Mouse (Mus musculus) G1E (cell line): Measurements from ENCODE around the gene Ankra2. TPM values are rescaled to one million over a fixed set of nuclear protein-coding genes. Genes with fewer than 3 reads are reported as not detected.

Experiments
- ATAC-seq: 2 replicates; pipeline ENCODE4 v1.8.0; 2016; ENCODE audit warnings: mild to moderate bottlenecking; ENCODE audit not compliant: insufficient number of reproducible peaks, poor library complexity, low FRiP score, severe bottlenecking; ENCODE audit errors: extremely low read depth
- DNase-seq: peaks from one replicate; pipeline ENCODE4 v3.0.0; 2012; ENCODE audit warnings: low spot score
- H3K27me3 ChIP-seq: 2 replicates; pipeline ENCODE4 v1.6.1; 2012; ENCODE audit warnings: mild to moderate bottlenecking, low read length, inconsistent platforms; ENCODE audit not compliant: insufficient read depth
- H3K36me3 ChIP-seq: replicated peaks from 2 replicates; pipeline ENCODE3; 2012; ENCODE audit warnings: mild to moderate bottlenecking, inconsistent platforms
- H3K4me1 ChIP-seq: 2 replicates; pipeline ENCODE4 v1.6.1; 2012; ENCODE audit warnings: low read depth, low read length, inconsistent platforms, mixed read lengths; ENCODE audit not compliant: insufficient read depth
- H3K4me3 ChIP-seq: 2 replicates; pipeline ENCODE4 v1.5.1; 2012; ENCODE audit warnings: low read depth, mild to moderate bottlenecking, inconsistent platforms, low read length, moderate library complexity, mixed read lengths
- H3K9me3 ChIP-seq: replicated peaks from 2 replicates; pipeline ENCODE4 v1.6.1; 2012; ENCODE audit warnings: inconsistent platforms
- CTCF ChIP-seq: IDR thresholded peaks from 2 replicates; pipeline ENCODE4 v1.5.1; 2012; ENCODE audit warnings: low read depth, low read length, inconsistent platforms, mixed read lengths
- GATA1 ChIP-seq: IDR thresholded peaks from 2 replicates; pipeline ENCODE4 v1.6.1; 2012; ENCODE audit warnings: borderline replicate concordance, low read length, inconsistent platforms, mixed read lengths
- GATA2 ChIP-seq: IDR thresholded peaks from 2 replicates; pipeline ENCODE4 v1.6.1; 2012; ENCODE audit warnings: low read depth, low read length, inconsistent platforms, borderline replicate concordance
- POLR2AphosphoS5 ChIP-seq: IDR thresholded peaks from 2 replicates; pipeline ENCODE4 v1.6.1; 2012; ENCODE audit warnings: low read depth, low read length, inconsistent platforms; ENCODE audit not compliant: insufficient replicate concordance
- TAL1 ChIP-seq: conservative IDR thresholded peaks from 2 replicates; pipeline ENCODE4 v1.6.1; 2012; ENCODE audit warnings: low read depth, low read length, inconsistent platforms, mixed read lengths
- polyA plus RNA-seq: library from polyadenylated mRNA; stranded (reverse); fragments of >175 nt; gene quantifications from 2 replicates; pipeline ENCODE4 v1.2.3, GENCODE M21; 2012
- total RNA-seq, 2 experiments: library from RNA; stranded (forward) in 1 of 2; stranded (reverse) in 1 of 2; fragments of 200-1000 nt in 1 of 2; fragments of >200 nt in 1 of 2; fragmentation: Nextera tagmentation in 1 of 2; gene quantifications; 2 replicates each; pipeline ENCODE4 v1.2.3; 2014 to 2017

Gene Ankra2
- total and polyA plus RNA-seq, 3 experiments = 16.3 to 53.0 (median 29.0) TPM

DNA sequence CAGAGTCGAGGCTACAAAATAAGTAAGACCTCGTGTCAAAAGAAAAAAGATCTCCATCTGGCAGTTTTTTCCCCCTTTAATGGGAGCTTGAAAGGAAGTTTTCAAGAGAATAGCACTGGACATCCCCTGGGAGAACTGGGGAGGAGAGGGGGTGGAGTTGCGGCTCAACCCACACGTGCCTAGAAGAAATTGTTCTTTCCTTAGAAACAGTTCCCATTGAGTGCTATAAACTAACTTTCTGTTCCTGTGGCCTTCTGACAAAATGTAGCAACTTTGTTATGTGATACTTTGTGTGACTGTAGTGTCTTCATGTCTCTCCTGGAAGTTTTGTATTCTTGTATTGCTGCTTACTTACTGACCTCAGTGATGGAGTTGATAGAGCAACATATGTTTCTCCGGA lies 1.2 kb downstream of the Ankra2 start:
- peaks cover 25% of the 10 kb centered on the region for H3K4me1 ChIP-seq
- H3K4me3 ChIP-seq = peak overlapping the region; percentile 94
- H3K9me3 ChIP-seq = no peaks in the 10 kb centered on the region
- H3K36me3 ChIP-seq = peaks cover 53% of the 10 kb centered on the region
- TF ChIP-seq POLR2AphosphoS5 = no peak
- TF ChIP-seq GATA2 = no peak
- no peak for TF ChIP-seq CTCF
- TF ChIP-seq GATA1 = no peak
- no peak for TF ChIP-seq TAL1
- H3K27me3 ChIP-seq = no peaks in the 10 kb centered on the region
- ATAC-seq (no peak), DNase-seq (peak; percentile 14)

DNA sequence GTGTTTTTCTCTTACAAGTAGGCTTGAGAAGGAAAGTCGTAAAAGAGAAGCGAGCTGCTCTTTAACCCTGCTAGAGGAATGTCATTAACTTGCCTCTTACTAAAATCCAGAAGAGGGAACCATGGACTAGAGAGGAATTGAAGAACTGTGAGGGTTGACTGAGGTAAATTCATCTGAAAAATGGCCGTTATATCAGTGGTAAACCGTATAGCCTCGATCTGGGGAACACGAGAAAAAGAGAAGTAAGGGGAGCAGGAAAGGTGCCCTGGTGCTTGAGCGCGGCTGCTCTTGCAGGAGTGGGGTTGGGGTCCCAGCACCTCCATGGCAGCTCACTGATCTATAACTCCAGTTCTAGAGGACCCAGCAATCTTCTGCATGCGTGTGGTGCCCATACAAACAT lies 11.1 kb downstream of the Ankra2 start:
- TF ChIP-seq GATA1 (no peak), TAL1 (no peak), GATA2 (no peak), POLR2AphosphoS5 (no peak), CTCF (no peak)
- Histone ChIP-seq H3K4me3 (no peak overlapping the region), H3K9me3 (no peaks in the 10 kb centered on the region), H3K4me1 (peaks cover 34% of the 10 kb centered on the region), H3K36me3 (peaks cover 64% of the 10 kb centered on the region), H3K27me3 (no peaks in the 10 kb centered on the region)
- ATAC-seq = no peak
- DNase-seq = no peak

DNA sequence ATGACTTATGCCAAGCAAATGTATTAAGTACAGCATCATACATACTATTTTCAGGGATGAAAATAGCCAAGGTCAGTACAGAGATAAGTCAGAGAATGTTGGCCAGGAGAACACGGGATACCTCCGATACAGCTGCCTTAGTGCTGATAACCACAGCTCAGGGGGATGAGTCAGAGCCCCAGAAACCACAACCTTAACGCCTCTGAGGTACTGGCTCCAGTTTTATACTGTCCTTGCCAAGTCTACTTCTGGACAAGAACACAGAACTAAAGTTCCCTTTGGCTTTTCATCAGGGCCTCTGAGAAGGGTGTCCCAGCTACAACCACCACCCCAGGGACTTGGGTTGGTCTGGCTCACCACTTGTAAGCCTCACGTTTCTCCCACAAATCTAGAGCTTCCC lies 12.8 kb downstream of the Ankra2 start:
- Histone ChIP-seq H3K9me3 (no peaks in the 10 kb centered on the region), H3K4me3 (no peak overlapping the region), H3K36me3 (peaks cover 52% of the 10 kb centered on the region), H3K27me3 (no peaks in the 10 kb centered on the region), H3K4me1 (peaks cover 34% of the 10 kb centered on the region)
- ATAC-seq (peak; percentile 98), DNase-seq (peak; percentile 64)
- no peak for TF ChIP-seq POLR2AphosphoS5
- peak; percentile 77 for TF ChIP-seq TAL1
- no peak for TF ChIP-seq GATA1
- no peak for TF ChIP-seq GATA2

DNA sequence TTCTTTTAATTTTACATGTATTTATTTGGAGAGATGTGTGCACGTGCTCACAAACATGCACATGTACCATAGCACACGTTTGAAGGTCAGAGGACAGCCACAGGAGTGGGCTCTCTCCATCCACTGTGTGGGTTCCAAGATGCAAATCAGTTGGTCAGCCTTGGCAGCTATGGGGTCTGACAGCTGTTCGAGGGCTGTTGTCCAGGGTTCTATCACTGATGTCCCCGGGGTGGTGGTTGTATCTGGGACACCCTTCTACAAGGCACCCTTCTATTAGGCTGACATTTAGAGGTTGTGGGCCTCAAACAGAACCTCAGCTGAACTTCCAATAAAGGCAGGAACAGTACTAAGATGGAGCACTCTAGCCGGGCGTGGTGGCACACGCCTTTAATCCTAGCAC lies 13.4 kb downstream of the Ankra2 start:
- no peaks in the 10 kb centered on the region for H3K9me3 ChIP-seq
- no peak for TF ChIP-seq CTCF
- no peak for TF ChIP-seq GATA1
- TF ChIP-seq TAL1 = no peak
- no peak for TF ChIP-seq POLR2AphosphoS5
- TF ChIP-seq GATA2 = no peak
- no peak overlapping the region; the same call in 1 of the 2 replicates for H3K4me3 ChIP-seq
- H3K27me3 ChIP-seq = peaks cover 3% of the 10 kb centered on the region; the same call in 1 of the 2 replicates
- peaks cover 34% of the 10 kb centered on the region for H3K4me1 ChIP-seq
- no peak for ATAC-seq
- no peak for DNase-seq
- H3K36me3 ChIP-seq = peaks cover 45% of the 10 kb centered on the region

DNA sequence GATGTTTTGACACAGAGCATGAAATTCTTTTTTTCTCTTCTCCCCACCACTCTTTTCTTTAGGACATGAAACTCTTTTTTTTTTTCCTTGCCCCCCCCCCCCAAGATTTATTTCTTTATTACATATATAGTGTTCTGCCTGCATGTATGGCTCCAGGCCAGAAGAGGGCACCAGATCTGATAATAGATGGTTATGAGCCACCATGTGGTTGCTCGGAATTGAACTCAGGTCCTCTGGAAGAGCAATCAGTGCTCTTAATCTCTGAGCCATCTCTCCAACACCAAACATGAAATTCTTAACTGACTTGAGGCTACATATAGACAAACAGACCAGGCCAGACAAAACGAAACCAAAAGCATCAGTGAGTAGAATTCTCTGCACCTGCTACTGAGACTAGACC lies 14.6 kb downstream of the Ankra2 start:
- ATAC-seq (no peak), DNase-seq (no peak)
- Histone ChIP-seq H3K36me3 (peaks cover 33% of the 10 kb centered on the region), H3K4me3 (no peak overlapping the region; the same call in 1 of the 2 replicates), H3K27me3 (peaks cover 3% of the 10 kb centered on the region; the same call in 1 of the 2 replicates), H3K9me3 (no peaks in the 10 kb centered on the region), H3K4me1 (peaks cover 34% of the 10 kb centered on the region)
- TF ChIP-seq GATA1 = no peak

DNA sequence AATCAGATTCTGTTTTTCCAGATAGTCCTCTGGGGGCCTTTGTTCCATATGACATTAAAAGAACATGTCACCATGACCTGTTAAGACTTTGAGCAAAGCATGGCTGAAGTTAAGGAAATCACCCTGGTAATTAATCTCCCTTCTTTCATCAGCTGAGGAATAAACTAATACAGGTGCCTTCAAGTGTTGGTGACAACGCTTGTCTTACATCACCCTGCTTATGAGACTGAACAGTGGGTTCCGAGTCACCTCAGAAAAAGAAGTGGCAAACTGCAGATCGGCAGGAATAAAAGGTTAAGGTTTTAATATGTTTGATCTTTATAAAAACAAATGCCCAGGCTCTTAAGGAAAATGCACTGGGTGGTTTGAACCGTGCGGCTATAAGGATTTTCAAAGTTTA lies 16.8 kb downstream of the Ankra2 start, which contains the start of gene Gm21976:
Gene Gm21976, plus strand, starts transcription at position 202 of the 400 bp plus-strand sequence.
- DNase-seq (no peak), ATAC-seq (no peak)
- peaks cover 13% of the 10 kb centered on the region for H3K36me3 ChIP-seq
- H3K4me3 ChIP-seq = no peak within 1 kb of the TSS
- no peak for TF ChIP-seq TAL1
- no peak for TF ChIP-seq POLR2AphosphoS5
- TF ChIP-seq CTCF = no peak
- no peak for TF ChIP-seq GATA1
- H3K27me3 ChIP-seq = peaks cover 10% of the 10 kb centered on the region
- peaks cover 24% of the 10 kb centered on the region for H3K4me1 ChIP-seq
- H3K9me3 ChIP-seq = no peaks in the 10 kb centered on the region
